Mouse (Mus musculus) intestine, embryonic 15.5 days (tissue): ENCODE measurements at regions not wholly inside any gene's neighbourhood (a gene's known extent, or its start where the extent isn't known, plus 50 kb on each side); places are given as distances from the start of the nearest gene placed in this dataset.
"Not testable (repeated sequence)": the region's sequence is repeated elsewhere in the genome, so short reads cannot be mapped to it uniquely, and the experiment has no call there.

Experiments used
- ATAC-seq: fragments of 200-750 bp; cut with Nextera tagmentation; 2 replicates; pipeline ENCODE4 v1.8.0; 2017; ENCODE audit warnings: moderate TSS enrichment, moderate library complexity
- H3K27ac ChIP-seq: fragments of 300-500 bp; sonication (generic); 2 replicates; pipeline ENCODE4 v1.5.1; 2015; ENCODE audit warnings: mild to moderate bottlenecking, inconsistent platforms
- H3K27me3 ChIP-seq: fragments of 300-500 bp; sonication (generic); replicated peaks from 2 replicates; pipeline ENCODE4 v1.6.1; 2015; ENCODE audit warnings: inconsistent platforms
- H3K36me3 ChIP-seq: fragments of 300-500 bp; sonication (generic); 2 replicates; pipeline ENCODE4 v1.6.1; 2015; ENCODE audit warnings: inconsistent platforms
- H3K4me1 ChIP-seq: fragments of 300-500 bp; sonication (generic); replicated peaks from 2 replicates; pipeline ENCODE4 v1.6.1; 2015; ENCODE audit warnings: inconsistent platforms
- H3K4me2 ChIP-seq: fragments of 300-500 bp; sonication (generic); replicated peaks from 2 replicates; pipeline ENCODE4 v1.6.1; 2015; ENCODE audit warnings: mild to moderate bottlenecking, inconsistent platforms
- H3K4me3 ChIP-seq: fragments of 300-500 bp; sonication (generic); replicated peaks from 2 replicates; pipeline ENCODE4 v1.5.1; 2015; ENCODE audit warnings: inconsistent platforms
- H3K9ac ChIP-seq: fragments of 300-500 bp; sonication (generic); 2 replicates; pipeline ENCODE4 v1.6.1; 2015; ENCODE audit warnings: inconsistent platforms
- H3K9me3 ChIP-seq: fragments of 300-500 bp; sonication (generic); 2 replicates; pipeline ENCODE4 v1.6.1; 2016; ENCODE audit warnings: inconsistent platforms
- WGBS: fragments of 180-500 bp; shearing (Covaris S2); methylation state at CpG from one replicate; pipeline ENCODE4 v1.1.7; 2015; 5-methylcytosine and 5-hydroxymethylcytosine counted together

GRCm38 (mm10) chr3:3302657-3303056 is 2447.9 kb upstream of the Gm8797 start:
- not testable (repeated sequence) for H3K27ac ChIP-seq, H3K36me3 ChIP-seq, H3K4me1 ChIP-seq, ATAC-seq, H3K9me3 ChIP-seq, H3K4me2 ChIP-seq, H3K9ac ChIP-seq, H3K27me3 ChIP-seq, H3K4me3 ChIP-seq
- 36% methylated on average over 6 of the region's 6 CpGs for WGBS

DNA sequence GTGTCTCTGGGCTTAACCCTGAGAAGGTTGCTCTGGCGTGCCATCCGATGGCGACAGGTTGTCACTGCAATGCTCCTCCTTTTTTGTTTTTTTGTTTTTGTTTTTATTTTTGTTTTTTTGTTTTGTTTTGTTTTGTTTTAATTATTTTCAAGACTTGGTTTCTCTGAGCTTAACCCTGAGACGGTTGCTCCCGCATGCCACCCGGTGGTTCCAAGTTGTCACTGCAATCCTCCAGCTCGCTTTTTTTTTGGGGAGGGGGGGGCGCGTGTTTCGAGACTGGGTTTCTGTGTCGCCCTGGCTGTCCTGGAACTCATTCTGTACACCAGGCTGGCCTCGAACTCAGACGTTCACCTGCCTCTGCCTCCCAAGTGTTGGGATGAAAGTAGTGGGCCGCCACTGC is 2442.1 kb upstream of the Gm8797 start:
- Histone ChIP-seq H3K4me3 (no peak overlapping the region), H3K4me1 (no peaks in the 10 kb centered on the region), H3K4me2 (no peak overlapping the region), H3K36me3 (no peaks in the 10 kb centered on the region), H3K27ac (no peak overlapping the region), H3K9me3 (no peaks in the 10 kb centered on the region), H3K27me3 (no peaks in the 10 kb centered on the region), H3K9ac (no peak overlapping the region)
- 61% methylated on average over 14 of the region's 14 CpGs for WGBS
- no peak for ATAC-seq

DNA sequence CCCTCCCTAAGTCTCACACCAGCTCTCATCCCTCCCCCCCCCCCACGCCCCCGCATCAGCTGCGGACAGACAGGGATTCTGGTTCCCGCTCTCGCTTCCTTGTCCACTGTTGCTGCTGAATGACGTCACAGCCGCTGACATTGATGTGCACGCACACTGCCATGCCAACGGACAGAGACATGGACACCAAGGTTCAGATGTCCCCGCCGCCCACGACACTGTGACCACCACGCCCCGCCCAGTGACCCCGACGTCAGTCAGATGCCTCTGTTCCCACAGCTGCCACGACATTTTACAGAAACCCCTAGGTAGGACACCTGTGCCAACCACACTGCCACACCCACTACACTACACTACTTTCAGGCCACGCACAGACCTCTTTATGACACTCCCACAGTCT is 2441.6 kb upstream of the Gm8797 start:
- ATAC-seq = no peak

DNA sequence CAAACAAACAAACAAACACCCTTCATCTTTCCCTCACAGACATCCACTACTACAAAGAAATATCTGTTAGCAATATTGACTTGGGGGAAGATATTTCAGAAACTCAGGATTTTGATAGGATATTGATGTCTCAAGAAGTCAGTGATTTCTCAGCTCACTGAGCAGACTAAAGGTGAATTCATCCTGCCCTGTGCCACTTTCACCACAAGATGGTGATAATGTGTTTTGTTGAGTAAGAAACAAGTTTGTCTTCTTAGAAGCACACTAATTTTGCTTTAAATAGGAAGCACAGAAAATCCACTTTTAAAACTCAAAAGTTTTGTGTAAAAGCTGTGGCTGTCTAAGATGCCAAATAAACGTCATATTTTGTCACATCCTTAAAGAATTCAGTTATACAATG is 2439.8 kb upstream of the Gm8797 start:
- Histone ChIP-seq H3K27me3 (no peaks in the 10 kb centered on the region), H3K4me2 (no peak overlapping the region), H3K27ac (no peak overlapping the region), H3K36me3 (no peaks in the 10 kb centered on the region), H3K9ac (no peak overlapping the region), H3K4me1 (no peaks in the 10 kb centered on the region), H3K9me3 (no peaks in the 10 kb centered on the region), H3K4me3 (no peak overlapping the region)
- ATAC-seq = no peak
- WGBS = 53% methylated on average over 1 of the region's 1 CpGs

More for the DNA sequence above, 2441.6 kb upstream of the Gm8797 start:
- Histone ChIP-seq H3K9me3 (no peaks in the 10 kb centered on the region), H3K27me3 (no peaks in the 10 kb centered on the region), H3K4me1 (no peaks in the 10 kb centered on the region), H3K4me2 (no peak overlapping the region), H3K4me3 (no peak overlapping the region), H3K9ac (no peak overlapping the region), H3K27ac (no peak overlapping the region), H3K36me3 (no peaks in the 10 kb centered on the region)
- WGBS = 56% methylated on average over 18 of the region's 18 CpGs

DNA sequence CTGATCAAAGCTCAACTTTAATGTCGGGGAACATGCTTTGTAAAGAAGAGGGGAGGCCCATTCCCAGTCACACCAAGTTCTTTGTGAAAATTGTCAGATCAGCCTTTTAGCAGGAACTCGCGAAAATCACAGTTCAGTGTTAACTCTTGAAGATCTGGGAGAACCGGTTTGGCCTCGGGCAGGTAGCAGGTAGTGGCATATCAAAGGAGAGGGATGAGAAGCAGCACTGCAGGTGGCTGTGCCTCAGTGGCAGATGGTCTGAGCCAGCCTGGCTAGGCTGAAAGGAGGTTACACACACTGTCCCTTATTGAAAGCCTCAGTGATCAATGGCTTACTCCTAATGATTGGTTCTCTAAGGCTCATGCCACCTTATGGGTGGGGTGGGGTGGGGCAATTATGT is 2401.0 kb upstream of the Gm8797 start:
- WGBS = 28% methylated on average over 5 of the region's 5 CpGs
- Histone ChIP-seq H3K27me3 (no peaks in the 10 kb centered on the region), H3K4me2 (no peak overlapping the region), H3K27ac (no peak overlapping the region), H3K9ac (no peak overlapping the region), H3K4me1 (no peaks in the 10 kb centered on the region), H3K4me3 (no peak overlapping the region), H3K9me3 (no peaks in the 10 kb centered on the region), H3K36me3 (no peaks in the 10 kb centered on the region)
- 0 out of 2 replicates have a peak, but pooled peaks have one; percentile 43 for ATAC-seq

GRCm38 (mm10) chr3:3370859-3371258 is 2379.7 kb upstream of the Gm8797 start:
- not testable (repeated sequence) for H3K4me2 ChIP-seq, H3K4me1 ChIP-seq, H3K27ac ChIP-seq, H3K27me3 ChIP-seq, H3K9ac ChIP-seq, H3K36me3 ChIP-seq, H3K4me3 ChIP-seq, ATAC-seq, H3K9me3 ChIP-seq

DNA sequence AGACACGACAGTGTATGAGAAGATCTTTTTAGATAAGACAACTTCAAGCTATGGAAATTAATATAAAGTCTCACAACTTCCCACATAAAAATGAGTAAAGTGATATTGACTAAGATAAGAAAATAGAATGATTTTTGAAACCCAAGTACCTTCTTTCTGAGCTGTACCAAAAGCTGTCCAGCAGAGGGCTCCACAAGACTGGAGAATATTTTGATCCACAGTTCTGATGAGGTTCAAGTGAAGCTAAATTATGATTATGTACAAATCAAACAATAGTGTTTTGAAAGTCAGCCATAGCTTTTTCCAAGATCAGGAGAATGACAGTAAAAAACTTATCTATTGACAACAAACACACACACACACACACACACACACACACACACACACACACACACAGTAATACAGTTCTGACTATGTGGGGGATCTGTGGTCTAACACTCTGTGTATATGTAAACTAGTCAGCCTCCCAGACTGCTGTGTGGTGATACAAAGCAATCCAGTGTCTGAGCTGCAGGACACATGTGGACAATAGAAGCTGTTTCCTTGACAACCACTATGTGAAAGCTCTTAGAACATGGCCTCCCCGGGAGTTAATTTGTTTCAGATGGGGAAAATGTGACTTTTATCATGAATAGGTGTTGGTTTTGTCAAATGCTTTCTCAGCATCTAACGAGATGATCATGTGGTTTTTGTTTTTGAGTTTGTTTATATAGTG is 2362.4 kb upstream of the Gm8797 start:
- WGBS = 48% methylated on average over 3 of the region's 3 CpGs
- H3K27me3 ChIP-seq = no peaks in the 10 kb centered on the region
- ATAC-seq = no peak
- H3K9me3 ChIP-seq = no peaks in the 10 kb centered on the region
- no peak overlapping the region for H3K4me3 ChIP-seq
- H3K4me1 ChIP-seq = no peaks in the 10 kb centered on the region
- no peak overlapping the region for H3K4me2 ChIP-seq
- no peaks in the 10 kb centered on the region for H3K36me3 ChIP-seq
- H3K9ac ChIP-seq = no peak overlapping the region
- H3K27ac ChIP-seq = no peak overlapping the region
